Mouse (Mus musculus) lung, postnatal 0 days (tissue): Measurements from ENCODE around the gene Rft1.

Experiments
- CTCF ChIP-seq: IDR thresholded peaks from 2 replicates; pipeline ENCODE4 v1.5.1; 2016; ENCODE audit warnings: antibody characterized with exemption, mild to moderate bottlenecking
- EP300 ChIP-seq: IDR thresholded peaks from 2 replicates; pipeline ENCODE4 v1.6.1; 2016; ENCODE audit warnings: antibody characterized with exemption, mild to moderate bottlenecking, control low read depth

GRCm38 (mm10) chr14:30648478-30648877, 5.7 kb upstream of the Rft1 start:
- TF ChIP-seq CTCF, result no peak
- TF ChIP-seq EP300, result no peak
